Comparison of ENCODE assay signal across 18 mouse cellular contexts in the genomic region with DNA sequence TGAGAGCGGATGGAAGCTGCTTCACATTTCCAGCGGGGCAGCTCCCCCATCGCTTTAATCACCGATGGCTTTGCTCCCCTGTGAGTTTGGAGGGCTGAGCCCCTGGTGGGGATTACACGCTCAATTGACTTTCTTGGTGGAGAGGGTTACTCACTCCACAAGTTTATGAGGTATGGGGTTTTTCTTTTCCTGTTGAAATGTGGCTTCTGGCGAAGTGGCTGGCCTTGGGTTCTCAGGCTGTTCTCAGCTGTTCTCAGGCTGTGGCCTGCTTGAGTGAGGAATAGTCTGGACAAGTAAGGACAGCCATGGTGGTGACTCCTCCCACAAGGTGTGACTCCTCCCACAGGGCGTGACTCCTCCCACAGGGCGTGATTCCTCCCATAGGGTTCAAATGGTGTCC.
DNase-seq lines count a peak whose midpoint lies in the region; ATAC-seq and TF ChIP-seq lines count a peak whose summit lies in the region.
"Had no signal": no experiment of that assay in that cellular context is flagged by ENCODE, and none has a peak within 500 bp of the region (broad histone marks: within the 10 kb centered on the region; RNA-seq: fewer than 3 reads in every experiment).

No protein-coding gene starts in this region.

- H3K4me2 ChIP-seq in kidney, embryonic 16.5 days (replicated peaks; ENCODE audit: low read depth, low read length) = 0 out of 2 replicates have a peak overlapping the region, but pooled peaks have one; percentile 8
- H3K4me2 ChIP-seq in myocyte (ENCODE audit: low read depth) = no peak overlapping the region
- H3K4me2 ChIP-seq: heart, embryonic 11.5 days; limb, embryonic 15.5 days; lung, embryonic 14.5 days; neural tube, embryonic 12.5 days had no signal

- no peak for TF ChIP-seq POLR2A in myocyte (IDR thresholded peaks at IDR 0.05; ENCODE audit: insufficient read length, low read depth)

- no peak overlapping the region for H3ac ChIP-seq in myocyte (ENCODE audit: control insufficient read depth, insufficient read length)

- H3K27me3 ChIP-seq in kidney, embryonic 16.5 days (ENCODE audit: insufficient read depth, low read length) = no peaks in the 10 kb centered on the region
- no peaks in the 10 kb centered on the region for H3K27me3 ChIP-seq in myocyte (ENCODE audit: control insufficient read depth, insufficient read depth, insufficient read length)
- H3K27me3 ChIP-seq: limb, embryonic 15.5 days; megakaryocyte, embryonic 14.5 days; neural tube, embryonic 12.5 days had no signal

- no peaks in the 10 kb centered on the region for H3K79me2 ChIP-seq in myocyte (ENCODE audit: control insufficient read depth, insufficient read depth)

- H3K9ac ChIP-seq in kidney, embryonic 16.5 days (replicated peaks; ENCODE audit: low read length) = 0 out of 2 replicates have a peak overlapping the region, but pooled peaks have one; percentile 3
- H3K9ac ChIP-seq: limb, embryonic 15.5 days; lung, embryonic 14.5 days; neural tube, embryonic 12.5 days had no signal

- peak; percentile 87 for ATAC-seq in kidney, embryonic 16.5 days (ENCODE audit: low FRiP score, low TSS enrichment)
- no peak for ATAC-seq in megakaryocyte progenitor cell, adult 5-6 weeks (replicated peaks; ENCODE audit: poor library complexity)
- ATAC-seq: forebrain, embryonic 16.5 days; hindbrain, postnatal 0 days had no signal

- WGBS in kidney, embryonic 16.5 days = 21% methylated on average over 8 of the region's 8 CpGs

- 0 out of 2 replicates have a peak, but pooled peaks cover 3% of the 10 kb centered on the region for H3K9me3 ChIP-seq in kidney, embryonic 16.5 days (ENCODE audit: low read length)
- H3K9me3 ChIP-seq: limb, embryonic 15.5 days; megakaryocyte, embryonic 14.5 days had no signal

- intact Hi-C loops in gastrocnemius, postnatal 14 days (cut with DNase I; ENCODE audit: low total_unique reads) = no loop called here

- H3K36me3 ChIP-seq in kidney, embryonic 16.5 days (ENCODE audit: insufficient read depth, low read length) = peaks cover 31% of the 10 kb centered on the region
- H3K36me3 ChIP-seq in myocyte (ENCODE audit: control insufficient read depth, insufficient read depth) = peaks cover 70% of the 10 kb centered on the region

- DNase-seq in kidney, postnatal 14 days = no peak
- peak; percentile 29 for DNase-seq in ES-CJ7 (ENCODE audit: low read depth, low spot score)
- DNase-seq in ZHBTc4 (ENCODE audit: low read depth, low spot score) = peak; percentile 70
- no peak for DNase-seq in gastrocnemius, postnatal 14 days
- DNase-seq: cerebellum, adult 11 months; cerebellum, postnatal 25 days; lung, embryonic 14.5 days; right cerebral cortex, postnatal 25 days; thymus, adult 18-20 months had no signal

- no peak overlapping the region for H3K4me3 ChIP-seq in kidney, embryonic 16.5 days (ENCODE audit: low read length)
- H3K4me3 ChIP-seq in myocyte = no peak overlapping the region
- H3K4me3 ChIP-seq: limb, embryonic 15.5 days; megakaryocyte, embryonic 14.5 days; neural tube, embryonic 12.5 days had no signal

- H3K27ac ChIP-seq in kidney, embryonic 16.5 days (ENCODE audit: low read length) = peak overlapping the region; percentile 72
- H3K27ac ChIP-seq: hindbrain, postnatal 0 days; limb, embryonic 15.5 days; neural tube, embryonic 12.5 days had no signal

- H3K4me1 ChIP-seq in kidney, embryonic 16.5 days (ENCODE audit: insufficient read depth, low read length) = peaks cover 7% of the 10 kb centered on the region
- H3K4me1 ChIP-seq: limb, embryonic 15.5 days had no signal

TF ChIP-seq in myocyte, 11 proteins besides CTCF, POLR2A, EP300 and RAD21:
- TF ChIP-seq POLR2AphosphoS2 (IDR thresholded peaks at IDR 0.05; ENCODE audit: insufficient read length, low read depth) (peak; percentile 15), USF1 (IDR thresholded peaks at IDR 0.05; ENCODE audit: low read depth) (no peak)
TF ChIP-seq in myocyte: peak in this region for 1.

Comparison
In these comparisons a context has a peak if more than half of its experiments do, and no peak if none do; other contexts are left out.
1. DNase-seq: peak in ES-CJ7 (single experiment) and ZHBTc4 (single experiment); none in kidney, postnatal 14 days (single experiment) and gastrocnemius, postnatal 14 days (single experiment).